Mouse (Mus musculus) adrenal gland, adult 2 months (tissue): ENCODE data around the gene Sh3pxd2b. TPM values are rescaled to one million over a fixed set of nuclear protein-coding genes. Genes with fewer than 3 reads are reported as not detected.

Experiments used
- DNase-seq: peaks from one replicate; pipeline ENCODE4 v3.0.0; 2021
- polyA plus RNA-seq: library from polyadenylated mRNA; depleted of rRNA; stranded (reverse); fragments of >200 nt; gene quantifications from 2 replicates; pipeline ENCODE4 v1.2.3, GENCODE M21; 2012
- total RNA-seq, 2 experiments: library from RNA; stranded (reverse); gene quantifications; 2 replicates each; pipeline ENCODE4 v1.2.3; 2021

Sh3pxd2b gene
- total and polyA plus RNA-seq, 3 experiments: 3.4 to 7.4 (median 5.2) TPM

DNA sequence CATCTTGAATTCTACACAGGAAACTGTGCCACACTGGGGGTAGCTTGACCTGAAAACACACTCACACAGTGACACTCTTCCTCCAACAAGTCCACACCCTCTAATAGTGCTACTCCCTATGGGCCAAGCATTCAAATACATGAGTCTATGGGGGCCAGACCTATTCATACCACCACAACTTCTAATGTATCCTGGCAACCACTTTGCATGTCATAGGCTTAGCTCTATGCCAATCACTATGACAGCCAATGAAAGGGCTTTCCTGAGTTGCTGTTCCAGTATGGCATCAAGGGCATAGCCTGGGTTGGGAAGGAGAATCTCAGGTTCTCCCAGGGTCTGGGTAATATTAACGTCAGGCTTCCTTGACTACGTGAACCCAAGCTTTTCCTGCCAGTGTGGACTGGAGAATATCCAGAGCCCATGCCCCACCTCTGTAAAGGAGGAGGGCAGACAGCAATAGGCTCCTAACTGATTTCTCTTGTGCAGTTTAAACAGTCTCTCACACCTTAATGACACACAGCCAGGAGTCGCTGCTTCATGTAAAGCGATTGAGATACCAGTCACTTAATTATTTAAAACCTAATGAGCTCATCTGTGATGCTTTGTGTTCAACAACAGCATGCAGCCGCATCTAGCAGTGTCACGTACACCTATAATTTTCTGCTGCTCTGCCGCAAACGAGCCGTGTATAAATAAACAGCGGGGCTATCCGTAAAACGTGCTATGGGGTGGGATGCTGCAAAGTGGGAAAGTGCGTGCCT, 25.8 kb downstream of the Sh3pxd2b start:
- no peak for DNase-seq

DNA sequence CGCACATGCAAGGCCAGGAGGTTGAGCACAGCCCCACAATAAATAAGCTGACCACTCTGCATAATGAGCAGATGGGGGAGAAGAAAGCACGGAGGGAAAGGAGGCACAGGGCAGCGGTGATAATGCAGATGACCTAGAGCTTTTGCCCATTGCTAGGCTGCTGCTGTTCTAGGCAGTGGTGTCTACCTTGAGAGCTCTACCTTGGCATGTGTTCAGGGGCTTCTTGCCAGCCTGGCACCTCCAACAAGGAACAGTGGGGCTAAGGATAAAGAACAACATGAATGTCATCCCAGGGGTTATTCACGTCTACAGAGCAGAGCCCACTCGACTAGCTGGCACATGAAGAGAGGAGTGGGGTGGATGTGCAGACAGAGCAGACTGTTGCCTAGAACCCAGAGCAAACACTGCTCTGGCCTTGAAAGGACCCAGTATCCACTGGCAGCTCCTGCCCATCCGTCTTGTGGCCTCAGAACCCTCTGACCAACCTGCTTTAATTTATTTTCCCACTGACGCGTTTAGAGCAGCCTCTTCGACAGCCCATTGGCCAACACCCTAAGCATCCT, 26.5 kb downstream of the Sh3pxd2b start:
- DNase-seq: no peak

DNA sequence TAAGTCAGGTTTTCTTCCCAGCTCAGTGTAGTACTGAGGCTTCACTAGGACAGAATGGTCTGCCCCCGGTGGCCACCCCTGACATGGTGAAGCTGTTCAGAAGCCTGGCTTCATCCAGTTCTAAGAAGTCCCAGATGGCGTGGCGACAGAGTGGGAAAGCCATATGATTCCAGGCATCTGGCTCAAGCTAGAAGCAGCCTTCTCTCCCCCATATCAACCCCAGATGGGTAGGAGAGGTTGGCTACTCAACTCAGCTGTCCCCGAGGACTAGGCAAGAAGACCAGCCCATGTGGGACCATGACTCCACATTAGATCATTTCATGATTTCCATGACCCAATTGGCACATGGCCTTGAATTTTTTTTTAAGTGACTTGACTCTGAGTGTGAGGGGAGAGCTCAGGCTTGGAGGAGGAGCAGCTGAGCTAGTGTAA, 27.5 kb downstream of the Sh3pxd2b start:
- peak; percentile 78 for DNase-seq

DNA sequence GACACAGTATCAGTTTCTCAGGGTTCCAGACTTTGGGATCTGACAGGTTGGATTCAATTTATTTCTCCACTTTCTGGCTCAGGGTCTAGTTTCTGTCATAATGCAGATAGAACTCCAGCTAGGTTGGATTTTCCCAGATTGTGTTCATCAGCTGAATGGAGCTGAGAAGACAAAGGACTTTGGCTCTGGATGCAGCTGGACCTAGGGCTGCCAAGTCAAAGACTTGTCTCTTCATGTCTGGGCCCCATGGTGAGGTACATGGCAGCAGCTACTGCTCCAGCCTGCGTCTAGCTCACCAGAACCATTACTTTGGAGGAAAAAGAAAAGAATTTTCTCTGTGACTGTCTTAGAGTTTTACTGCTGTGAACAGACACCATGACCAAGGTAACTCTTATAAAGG, 28.5 kb downstream of the Sh3pxd2b start:
- DNase-seq: no peak

DNA sequence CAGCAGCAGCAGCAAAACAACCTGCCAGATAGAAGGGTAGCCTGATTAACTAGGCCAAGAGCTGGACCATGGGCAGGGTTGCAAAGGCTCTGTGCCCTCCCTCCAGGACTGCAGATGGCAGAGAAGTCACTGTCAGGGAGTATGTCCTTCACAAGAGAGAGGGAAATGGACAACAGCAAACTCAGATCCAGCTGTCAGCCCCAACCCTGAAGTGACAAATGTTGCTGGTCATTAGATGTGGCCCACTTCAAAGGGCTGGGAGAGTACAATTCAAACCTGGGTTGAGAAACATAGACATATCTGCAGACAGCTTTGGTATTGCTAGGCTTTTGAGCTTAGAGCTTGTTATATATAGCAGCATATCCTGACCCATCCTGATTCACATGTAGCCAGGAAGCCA, 32.3 kb downstream of the Sh3pxd2b start:
- no peak for DNase-seq

DNA sequence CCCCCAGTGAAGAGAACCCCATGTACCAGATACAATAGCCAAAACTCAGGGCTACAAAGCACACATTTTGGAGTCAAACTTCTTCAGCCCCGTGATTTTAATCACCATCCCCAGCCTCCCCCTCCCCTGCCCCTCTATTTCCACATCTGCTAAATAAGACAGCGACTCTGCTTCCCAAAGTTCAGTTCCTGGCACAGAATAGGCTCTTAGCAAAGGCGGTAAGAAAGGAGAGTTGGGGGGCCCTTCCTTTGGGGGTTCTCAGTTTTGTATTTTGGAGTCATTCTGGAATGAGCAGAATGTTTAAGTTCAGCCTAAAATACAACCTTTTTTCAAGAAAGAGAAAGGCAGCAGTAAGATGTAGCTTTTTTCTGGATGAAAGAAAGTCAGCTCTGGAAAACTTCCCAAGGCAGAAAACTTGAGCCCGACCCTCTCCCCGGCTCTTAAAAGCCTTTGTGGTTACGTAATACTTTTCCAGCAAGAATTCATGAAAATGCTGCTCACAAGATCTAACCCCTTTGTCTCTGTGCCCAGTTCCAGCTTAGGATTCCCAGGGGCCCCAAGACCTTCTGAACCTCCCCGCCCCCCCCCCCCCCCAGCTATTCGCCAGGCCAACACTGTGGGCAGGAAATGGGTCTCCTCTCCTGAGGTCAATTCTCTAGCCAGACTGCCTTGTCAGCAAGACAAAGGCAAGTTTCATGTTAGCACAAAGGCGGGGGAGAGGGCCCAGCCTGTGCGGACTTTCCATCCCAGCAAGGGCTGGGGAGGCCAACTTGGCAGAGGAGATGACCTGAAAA, 35.9 kb downstream of the Sh3pxd2b start:
- DNase-seq: peak; percentile 47

DNA sequence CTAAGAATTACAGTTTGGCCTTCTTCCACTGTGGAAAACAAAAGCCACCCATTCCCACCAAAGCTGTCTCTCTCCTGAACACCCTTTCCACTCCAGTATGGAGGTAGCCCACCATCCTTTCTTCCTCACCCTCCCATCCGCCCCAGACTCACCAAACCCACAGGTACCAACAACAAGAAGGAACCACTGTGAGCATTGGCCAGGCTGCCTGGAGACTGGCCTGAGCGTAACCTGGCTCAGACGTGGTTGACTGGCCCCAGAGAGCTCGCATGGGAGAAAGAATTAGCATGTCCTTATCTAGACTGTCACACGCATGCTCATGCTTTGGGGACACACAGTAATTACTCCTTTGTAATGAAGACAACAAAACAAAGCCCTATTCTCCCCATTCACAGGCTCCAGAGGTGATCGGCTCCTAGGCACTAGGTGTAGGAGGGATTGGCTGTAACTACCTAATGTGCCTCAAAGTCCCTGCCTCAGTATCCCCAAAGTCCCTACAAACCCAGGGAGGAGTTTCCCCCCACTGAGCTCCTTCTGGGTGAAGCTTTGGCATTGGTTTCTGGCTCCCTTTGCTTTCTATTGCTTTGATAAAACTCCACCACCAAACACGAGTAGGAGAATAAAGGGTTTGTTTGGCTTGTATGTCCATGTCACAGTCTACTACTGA, 36.6 kb downstream of the Sh3pxd2b start:
- DNase-seq: no peak

DNA sequence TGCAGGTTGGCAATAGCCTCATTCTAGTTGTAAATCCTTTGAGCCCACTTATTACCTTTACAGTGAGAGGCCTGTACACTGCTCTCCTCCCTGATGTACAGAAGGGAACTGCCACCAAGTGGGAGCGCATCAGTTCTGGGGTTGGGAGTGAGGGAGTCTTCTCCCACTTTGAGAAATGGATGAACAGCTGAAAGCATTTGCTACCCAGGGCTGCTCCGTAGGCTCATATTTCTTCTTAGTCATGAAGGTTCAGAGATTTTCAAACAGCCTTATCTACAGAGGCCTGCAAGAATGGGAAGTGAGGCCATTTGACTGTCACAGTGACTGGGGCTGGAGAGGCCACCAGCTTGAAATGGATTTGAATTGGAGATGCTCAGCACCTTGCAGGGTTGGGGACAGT, 38.4 kb downstream of the Sh3pxd2b start:
- DNase-seq: no peak

DNA sequence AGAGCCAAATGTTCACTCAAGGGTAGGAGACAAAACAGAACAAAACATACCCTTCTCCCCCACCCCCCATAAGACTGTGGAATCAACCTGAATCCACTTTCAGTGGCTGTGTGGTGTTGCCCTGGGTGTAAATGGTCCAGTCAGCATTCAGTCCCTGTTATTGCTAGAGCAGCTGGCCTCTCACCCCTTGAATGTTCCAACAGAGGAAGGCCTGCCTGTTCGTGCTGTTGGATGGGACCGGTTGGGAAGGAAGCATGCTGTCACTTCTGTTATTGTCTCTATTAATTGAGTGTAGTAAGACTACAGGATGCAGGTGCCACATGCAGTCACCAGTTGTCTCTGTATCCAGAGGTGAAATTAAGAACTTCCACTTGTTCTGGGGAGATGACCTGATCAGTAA, 40.4 kb downstream of the Sh3pxd2b start:
- no peak for DNase-seq

DNA sequence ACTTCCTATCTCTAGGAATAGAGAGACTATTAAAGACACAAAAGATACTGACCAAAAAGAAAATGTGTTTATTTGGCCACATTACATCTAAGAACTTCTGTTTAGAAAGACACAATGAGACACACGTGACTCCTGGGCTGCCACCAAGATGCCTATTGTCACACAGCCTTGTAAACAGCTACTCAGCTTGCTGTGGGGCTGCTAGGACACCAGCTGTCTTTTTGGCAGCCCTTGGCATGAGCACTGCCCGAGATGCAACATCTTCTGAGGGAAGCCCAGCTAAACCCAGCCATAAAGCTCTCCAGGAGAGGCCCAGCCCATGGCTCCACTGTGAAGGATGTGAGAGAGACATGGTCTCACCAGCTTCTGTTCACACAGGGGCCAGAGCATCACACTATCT, 45.5 kb downstream of the Sh3pxd2b start:
- no peak for DNase-seq

DNA sequence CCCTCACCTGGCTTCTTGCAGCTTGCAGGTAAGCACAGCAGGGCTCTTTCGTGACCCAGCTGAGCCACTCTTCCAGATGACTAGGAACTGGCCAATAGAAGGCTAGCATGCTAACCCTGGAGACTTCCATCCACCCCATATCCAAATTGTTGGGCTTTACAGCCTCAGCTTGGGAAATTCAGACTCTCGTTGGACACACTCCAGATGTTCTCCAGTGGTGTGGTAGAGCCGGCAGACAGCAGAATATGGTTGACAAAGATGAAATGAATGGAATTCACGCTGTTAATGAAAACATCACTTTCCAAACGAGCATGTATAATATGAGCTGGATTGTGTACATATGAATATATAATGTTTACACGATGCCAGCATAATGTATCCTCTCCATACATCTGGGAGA, 48.2 kb downstream of the Sh3pxd2b start:
- no peak for DNase-seq

DNA sequence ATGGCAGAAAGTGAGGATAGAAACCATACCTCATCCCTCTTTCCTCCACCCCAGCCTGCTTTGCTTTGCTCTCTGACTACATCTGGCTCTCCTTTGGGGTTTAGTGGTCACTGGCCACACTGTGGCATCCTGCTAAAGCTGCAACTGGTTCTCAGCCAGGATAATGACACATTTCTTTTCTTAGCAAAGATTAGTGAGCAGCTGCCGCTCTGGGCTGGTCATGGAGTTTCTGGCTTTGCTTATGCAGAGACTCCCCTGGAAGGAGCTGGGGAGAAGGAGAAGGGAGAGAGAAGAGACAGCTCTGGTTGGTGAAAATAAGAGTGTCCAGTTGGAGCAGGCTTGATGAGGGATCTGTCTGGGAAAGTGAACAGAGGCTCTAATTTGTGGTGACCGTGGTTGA, 50.8 kb downstream of the Sh3pxd2b start:
- no peak for DNase-seq

DNA sequence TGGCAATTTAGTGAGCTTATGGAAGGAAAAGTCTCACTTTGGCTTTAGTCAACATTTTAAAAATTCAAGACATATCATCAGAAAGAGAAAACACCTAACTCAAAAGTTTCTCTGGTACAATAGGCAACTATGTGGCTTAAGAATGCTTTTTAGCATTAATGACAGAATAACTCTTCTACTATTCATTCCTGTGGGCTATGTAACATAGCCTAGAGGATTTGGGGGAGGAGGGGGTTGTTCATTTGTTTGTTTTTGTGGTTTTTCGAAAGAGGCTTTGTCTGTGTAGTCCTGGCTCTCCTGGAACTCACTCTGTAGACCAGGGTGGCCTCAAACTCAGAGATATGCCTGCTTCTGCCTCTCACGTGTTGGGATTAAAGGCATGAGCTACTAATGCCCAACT, 51.6 kb downstream of the Sh3pxd2b start:
- DNase-seq: no peak

DNA sequence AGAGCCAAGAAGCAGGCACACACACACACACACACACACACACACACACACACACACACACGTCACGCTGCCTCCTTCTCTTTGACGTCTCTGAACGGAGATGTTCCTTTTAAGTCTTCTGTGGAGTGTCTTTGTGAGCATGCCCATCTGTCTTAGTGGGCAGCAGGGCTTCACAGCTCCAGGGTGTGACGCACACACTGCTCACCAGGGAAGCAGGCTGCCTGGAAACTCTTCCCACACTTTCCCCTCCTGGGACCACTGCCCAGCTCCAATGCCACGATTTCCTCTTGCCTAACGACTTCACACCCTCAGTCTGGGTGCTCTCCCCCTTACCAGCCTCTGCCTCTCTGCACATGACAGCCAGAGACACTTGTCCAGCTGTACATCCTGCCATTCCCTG, 55.1 kb downstream of the Sh3pxd2b start:
- DNase-seq: peak; percentile 20

DNA sequence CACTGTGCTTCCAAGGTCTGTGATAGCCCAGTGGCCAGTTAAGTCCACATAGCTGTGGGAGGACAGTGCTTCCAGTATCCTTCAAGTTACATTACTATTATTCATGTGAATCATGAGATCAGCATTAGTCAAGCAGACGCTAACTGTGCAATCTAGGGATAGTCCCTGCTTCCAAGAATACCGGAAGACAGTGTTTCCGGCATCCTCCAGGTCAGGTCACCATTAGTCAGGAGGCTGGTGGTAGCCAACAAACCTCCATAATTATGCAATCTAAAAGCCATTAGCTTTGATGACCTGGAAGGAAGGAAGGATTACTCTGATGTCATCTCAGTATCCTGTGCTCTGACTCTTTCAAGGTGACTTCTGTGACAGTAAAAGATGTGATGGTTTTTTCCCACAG, 57.1 kb downstream of the Sh3pxd2b start:
- peak; percentile 49 for DNase-seq

DNA sequence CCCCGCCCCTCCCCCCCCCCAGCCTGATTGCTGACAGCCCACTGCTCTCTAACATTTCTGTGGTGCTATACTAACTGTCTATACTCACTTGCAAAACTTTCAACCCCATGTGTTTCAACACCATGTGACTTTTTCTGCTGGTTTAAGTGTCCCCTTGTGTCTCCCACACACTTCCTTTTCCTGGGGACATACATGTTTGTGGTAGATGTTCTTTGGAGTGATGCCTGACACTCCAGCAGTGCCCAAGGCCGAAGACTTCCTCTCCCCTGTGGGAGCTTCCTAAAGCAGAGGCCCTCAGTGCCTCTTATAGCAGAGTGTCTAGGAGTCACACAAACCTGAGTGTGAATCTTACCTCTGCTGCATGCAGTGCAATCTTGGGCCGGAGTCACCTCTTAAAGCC, 60.2 kb downstream of the Sh3pxd2b start:
- no peak for DNase-seq

DNA sequence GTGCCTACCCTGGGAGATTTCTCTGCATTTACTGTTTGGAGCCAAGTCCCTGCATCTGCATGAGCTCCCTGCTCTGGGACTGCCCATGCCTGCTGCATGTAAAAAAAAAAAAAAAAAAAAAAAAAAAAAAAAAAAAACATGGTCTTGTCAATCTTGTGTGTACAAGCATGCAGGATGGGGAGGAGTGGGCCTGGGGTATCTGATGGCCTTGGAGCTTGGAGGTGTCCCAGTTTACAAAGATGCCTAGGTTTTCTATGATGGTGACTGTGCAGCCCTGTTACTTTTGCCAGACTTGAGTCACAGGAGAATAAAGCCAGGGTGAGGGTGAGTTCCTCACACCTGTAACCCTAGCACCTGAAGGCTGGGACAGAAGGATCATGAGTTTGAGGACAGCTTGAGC, 61.4 kb downstream of the Sh3pxd2b start:
- DNase-seq: no peak

DNA sequence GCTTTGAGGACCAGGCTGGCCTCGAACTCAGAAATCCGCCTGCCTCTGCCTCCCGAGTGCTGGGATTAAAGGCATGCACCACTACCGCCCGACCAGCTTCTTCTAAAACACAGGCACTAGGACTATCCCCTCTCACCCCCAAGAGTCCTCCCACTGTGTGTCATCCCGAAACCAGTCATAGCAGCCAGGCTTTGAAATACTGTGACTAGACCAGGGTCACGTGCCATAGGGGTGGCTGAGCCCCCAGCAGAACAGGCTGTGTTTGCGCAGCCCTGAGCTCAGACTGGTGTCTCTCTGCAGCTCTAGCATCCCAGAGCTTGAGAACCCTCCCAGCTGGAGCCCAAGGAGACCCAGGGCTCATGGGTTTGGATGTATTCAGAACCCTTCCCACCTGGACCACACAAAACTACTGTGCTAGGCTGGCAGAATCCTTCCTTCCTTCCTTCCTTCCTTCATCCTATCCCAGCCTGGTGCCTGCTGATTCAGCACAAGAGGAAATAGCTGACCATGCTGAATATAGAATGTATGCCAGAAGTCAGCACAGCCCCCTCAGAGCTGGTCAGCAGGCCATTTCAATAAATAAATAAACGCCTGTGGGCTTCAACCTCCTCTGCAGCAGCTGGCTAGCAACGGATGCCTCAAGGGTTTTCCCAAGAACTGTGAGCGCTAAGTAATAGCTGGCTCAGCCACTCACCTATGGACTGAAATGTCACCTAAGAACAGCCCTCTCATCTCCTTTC, 62.4 kb downstream of the Sh3pxd2b start:
- no peak for DNase-seq

DNA sequence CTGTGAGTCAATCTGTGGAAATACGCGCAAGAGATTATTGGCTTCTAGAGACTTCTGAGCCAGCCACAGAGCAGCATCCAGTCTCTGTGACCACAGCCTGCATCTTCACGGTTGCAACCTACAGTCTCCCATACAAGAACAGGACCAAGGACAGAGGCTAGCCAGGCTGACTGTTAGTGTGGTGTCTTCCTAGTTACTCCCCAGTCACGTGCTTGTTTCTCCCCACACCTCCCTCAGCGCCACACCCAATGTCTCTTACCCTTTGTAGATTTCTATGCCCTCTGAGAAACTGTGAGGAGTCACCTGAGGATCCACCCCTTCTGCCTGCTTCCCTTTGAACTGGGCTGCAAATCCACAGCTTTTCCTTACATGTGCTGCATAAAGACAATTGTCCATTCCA, 72.4 kb downstream of the Sh3pxd2b start:
- no peak for DNase-seq

DNA sequence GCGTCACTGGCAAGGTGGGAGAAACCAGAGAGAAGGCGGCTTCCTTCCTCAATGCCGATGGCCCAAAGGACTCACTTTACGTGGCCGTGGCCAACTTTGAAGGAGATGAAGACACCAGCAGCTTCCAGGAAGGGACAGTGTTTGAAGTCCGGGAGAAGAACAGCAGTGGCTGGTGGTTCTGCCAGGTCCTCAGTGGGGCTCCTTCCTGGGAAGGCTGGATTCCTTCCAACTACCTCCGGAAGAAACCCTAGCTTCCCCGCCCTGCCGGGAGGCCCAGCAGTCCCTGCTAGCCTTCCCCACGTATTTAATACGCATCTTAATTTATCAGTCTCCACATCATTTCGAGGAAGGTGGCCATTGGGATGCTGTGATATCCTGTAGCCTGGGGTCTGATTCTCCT, 75.7 kb downstream of the Sh3pxd2b start:
- DNase-seq: no peak

DNA sequence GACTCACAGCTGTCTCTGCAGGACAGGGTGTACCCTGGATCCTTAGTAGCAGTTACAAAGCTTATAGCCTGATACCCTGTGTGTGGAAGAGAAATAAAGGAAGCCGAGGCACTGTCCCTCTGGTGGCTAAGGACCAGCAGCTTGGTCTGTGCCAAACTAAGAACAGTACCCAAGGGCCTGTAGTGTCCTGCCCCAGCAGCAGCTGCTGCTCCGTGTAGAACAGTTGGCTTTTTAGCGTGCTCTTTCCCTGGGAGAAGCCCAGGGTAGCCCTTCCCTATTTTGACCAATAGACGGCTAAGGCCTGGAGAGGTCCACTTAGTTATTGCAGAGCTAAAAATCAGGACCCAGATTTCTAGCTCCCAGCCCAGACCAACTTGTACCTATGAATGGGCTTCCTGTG, 77.0 kb downstream of the Sh3pxd2b start:
- no peak for DNase-seq

DNA sequence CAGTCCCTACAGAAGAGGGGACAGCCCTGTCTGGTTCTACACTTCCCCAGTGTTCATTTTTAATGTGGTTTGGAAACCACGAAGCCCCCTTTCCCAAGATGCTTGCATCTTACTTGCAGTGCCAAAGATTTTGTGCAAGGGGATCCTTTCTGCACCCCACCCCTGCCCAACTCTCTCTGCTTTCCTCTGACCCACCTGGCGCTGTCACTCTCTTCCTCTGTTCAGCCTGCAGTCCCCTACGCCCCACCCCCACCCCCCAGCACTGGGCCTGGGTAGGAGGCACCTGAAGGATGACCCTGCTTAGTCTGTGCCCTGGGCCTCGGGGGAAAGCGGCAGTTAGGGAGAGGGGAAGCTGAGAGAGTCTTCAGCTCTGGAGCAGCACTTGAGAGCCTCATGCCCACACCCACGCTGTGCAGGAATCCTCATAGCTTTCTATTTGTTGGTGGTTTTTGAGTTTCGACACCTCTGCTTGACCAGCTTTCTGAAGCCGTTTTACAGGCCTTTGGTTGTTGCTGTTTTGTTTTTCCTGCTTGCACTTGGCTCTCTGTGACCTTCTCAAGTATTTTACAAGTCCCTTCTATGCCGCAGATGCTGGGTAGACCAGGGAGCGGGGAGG, 77.5 kb downstream of the Sh3pxd2b start:
- no peak for DNase-seq
